Mouse (Mus musculus) midbrain, embryonic 14.5 days (tissue): Measurements from ENCODE around the gene Ythdf1. TPM values are rescaled to one million over a fixed set of nuclear protein-coding genes. Genes with fewer than 3 reads are reported as not detected.

Experiments used
- ATAC-seq: fragments of 200-750 bp; cut with Nextera tagmentation; 2 replicates; pipeline ENCODE4 v1.8.0; 2017; ENCODE audit warnings: moderate number of reproducible peaks, moderate library complexity; ENCODE audit not compliant: low FRiP score, low TSS enrichment
- DNase-seq: peaks from one replicate; pipeline ENCODE4 v3.0.0-alpha.2; 2015
- H3K27ac ChIP-seq: fragments of 300-500 bp; sonication (generic); replicated peaks from 2 replicates; pipeline ENCODE4 v1.5.1; 2014; ENCODE audit warnings: mild to moderate bottlenecking, low read depth, low read length, moderate library complexity
- H3K27me3 ChIP-seq: fragments of 300-500 bp; sonication (generic); 2 replicates; pipeline ENCODE4 v1.6.1; 2014; ENCODE audit warnings: low read length, control low read depth, mixed read lengths; ENCODE audit not compliant: control insufficient read depth, insufficient read depth
- H3K36me3 ChIP-seq: fragments of 300-500 bp; sonication (generic); 2 replicates; pipeline ENCODE4 v1.6.1; 2014; ENCODE audit warnings: low read length, control low read depth; ENCODE audit not compliant: control insufficient read depth, insufficient read depth
- H3K4me1 ChIP-seq: fragments of 300-500 bp; sonication (generic); 2 replicates; pipeline ENCODE4 v1.6.1; 2014; ENCODE audit warnings: mild to moderate bottlenecking, antibody characterized with exemption, low read length, control low read depth; ENCODE audit not compliant: control insufficient read depth, insufficient read depth
- H3K4me2 ChIP-seq: fragments of 300-500 bp; sonication (generic); 2 replicates; pipeline ENCODE4 v1.6.1; 2014; ENCODE audit warnings: mild to moderate bottlenecking, low read length, moderate library complexity
- H3K4me3 ChIP-seq: fragments of 300-500 bp; sonication (generic); replicated peaks from 2 replicates; pipeline ENCODE4 v1.5.1; 2014; ENCODE audit warnings: low read depth, low read length
- H3K9ac ChIP-seq: fragments of 300-500 bp; sonication (generic); replicated peaks from 2 replicates; pipeline ENCODE4 v1.6.1; 2014; ENCODE audit warnings: mild to moderate bottlenecking, low read length, moderate library complexity
- H3K9me3 ChIP-seq: fragments of 300-500 bp; sonication (generic); 2 replicates; pipeline ENCODE4 v1.6.1; 2016; ENCODE audit warnings: low read length, control low read depth, mixed read lengths; ENCODE audit not compliant: control insufficient read depth
- WGBS: fragments of 180-500 bp; shearing (Covaris S2); extraction: QIAGEN DNeasy Blood & Tissue Kit; methylation state at CpG from one replicate; pipeline ENCODE4 v1.1.7; 2014; 5-methylcytosine and 5-hydroxymethylcytosine counted together
- microRNA-seq: library from miRNA; unstranded; fragments of <30 nt; microRNA quantifications from one replicate; pipeline ENCODE4, GENCODE M21; 2016
- polyA plus RNA-seq: library from polyadenylated mRNA; unstranded; fragments of >200 nt; fragmentation: Nextera tagmentation; extraction: Ambion mirVana; gene quantifications from 2 replicates; pipeline ENCODE4 v1.2.1, GENCODE M21; 2014

Gene Ythdf1
- polyA plus RNA-seq, 1 experiment from 2014 or later: 59.1 TPM

GRCm38 (mm10) chr2:180870006-180870405 lies 50.7 kb downstream of the Ythdf1 start:
- Histone ChIP-seq H3K4me1 (no peaks in the 10 kb centered on the region), H3K27me3 (no peaks in the 10 kb centered on the region), H3K4me3 (no peak overlapping the region), H3K9me3 (no peaks in the 10 kb centered on the region), H3K4me2 (no peak overlapping the region), H3K27ac (peak overlapping the region; percentile 32; the same call in 1 of the 2 replicates), H3K36me3 (0 out of 2 replicates have a peak, but pooled peaks cover 6% of the 10 kb centered on the region), H3K9ac (no peak overlapping the region)
- DNase-seq (no peak), ATAC-seq (no peak)
- WGBS: 60% methylated on average over 3 of the region's 3 CpGs

DNA sequence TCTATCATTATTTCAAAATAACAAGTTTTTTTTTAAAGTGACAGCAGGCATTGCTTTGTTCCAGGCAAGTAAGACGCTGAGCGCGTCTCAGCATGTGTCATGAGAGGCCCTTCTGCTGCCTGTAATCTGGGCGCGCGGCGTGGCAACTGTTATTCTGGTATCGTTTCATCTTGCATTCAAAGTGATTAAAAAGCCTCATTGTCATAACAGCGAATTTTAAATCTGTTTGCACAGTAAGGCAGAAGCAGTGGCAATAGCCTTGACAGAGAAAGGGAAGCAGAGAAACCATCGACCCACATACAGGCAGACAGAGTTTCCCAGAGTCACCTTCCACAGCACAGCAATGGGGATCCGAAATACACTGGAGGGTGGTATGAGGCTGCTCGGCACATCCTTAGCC lies 59.2 kb downstream of the Ythdf1 start:
- Histone ChIP-seq H3K4me1 (peaks cover 22% of the 10 kb centered on the region), H3K27ac (peak overlapping the region; percentile 68), H3K27me3 (no peaks in the 10 kb centered on the region), H3K36me3 (no peaks in the 10 kb centered on the region), H3K9me3 (no peaks in the 10 kb centered on the region), H3K4me2 (no peak overlapping the region), H3K9ac (0 out of 2 replicates have a peak overlapping the region, but pooled peaks have one; percentile 2), H3K4me3 (no peak overlapping the region)
- DNase-seq (peak; percentile 71), ATAC-seq (no peak)
- WGBS: 40% methylated on average over 12 of the region's 12 CpGs

DNA sequence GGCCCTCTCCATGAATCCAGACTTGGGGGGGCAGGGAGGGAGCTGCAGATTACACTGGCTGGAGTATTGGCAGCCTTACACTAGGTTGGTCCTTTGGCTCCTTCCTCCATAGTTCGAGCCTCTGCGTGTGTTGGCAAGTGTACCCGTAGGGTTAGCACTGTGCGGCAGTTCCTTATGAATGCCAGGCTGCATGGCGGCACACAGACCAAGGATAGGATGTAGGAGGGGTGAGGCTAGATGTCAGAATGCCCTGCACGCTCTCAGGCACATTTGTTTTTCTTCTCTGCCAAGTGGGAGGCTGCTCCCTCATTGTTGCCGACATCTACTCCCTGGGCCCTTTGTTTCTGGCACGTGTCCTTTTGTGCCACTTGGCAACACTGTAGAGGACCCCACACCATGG lies 63.6 kb downstream of the Ythdf1 start:
- Histone ChIP-seq H3K27me3 (no peaks in the 10 kb centered on the region), H3K4me1 (peaks cover 39% of the 10 kb centered on the region), H3K9ac (no peak overlapping the region), H3K4me3 (no peak overlapping the region), H3K36me3 (no peaks in the 10 kb centered on the region), H3K27ac (no peak overlapping the region), H3K4me2 (no peak overlapping the region), H3K9me3 (no peaks in the 10 kb centered on the region)
- 49% methylated on average over 8 of the region's 8 CpGs for WGBS
- peak; percentile 64 for DNase-seq
- ATAC-seq: no peak

- DNase-seq (peak; percentile 79), ATAC-seq (peak; percentile 64)
- peak overlapping the region; percentile 51 for H3K4me2 ChIP-seq
- H3K4me3 ChIP-seq: peak overlapping the region; percentile 2; the same call in 1 of the 2 replicates
- peaks cover 21% of the 10 kb centered on the region for H3K4me1 ChIP-seq
- no peaks in the 10 kb centered on the region for H3K36me3 ChIP-seq
- H3K9me3 ChIP-seq: no peaks in the 10 kb centered on the region
- H3K27ac ChIP-seq: peak overlapping the region; percentile 86
- WGBS: 0% methylated on average over 13 of the region's 13 CpGs
- no peaks in the 10 kb centered on the region for H3K27me3 ChIP-seq
- peak overlapping the region; percentile 14 for H3K9ac ChIP-seq
Measured at GRCm38 (mm10) chr2:180855005-180855544, 65.7 kb downstream of the Ythdf1 start.

Small RNA genes lying within 50 kb of the gene (microRNA-seq; reads per million reads assigned to microRNA genes)
- gene Mir124a-3: 4.4 reads per million, percentile 25 among the genes with 10 or more reads in this experiment

Other genes with a start within 250 kb of the Ythdf1 start
- 31.2 and 38.1 TPM in 2 replicates for gene Dido1, start 210.9 kb downstream of the Ythdf1 start, polyA plus RNA-seq
- 51.8 and 64.9 TPM in 2 replicates for gene Gid8, start 210.8 kb downstream of the Ythdf1 start, polyA plus RNA-seq
- 0.12 TPM in 1 of 2 replicates, not detected in the other for gene Slc17a9, start 195.7 kb downstream of the Ythdf1 start, polyA plus RNA-seq
- 20.1 and 21.3 TPM in 2 replicates for gene Bhlhe23, start 144.0 kb downstream of the Ythdf1 start, polyA plus RNA-seq
- 0.18 and 0.38 TPM in 2 replicates for gene Birc7, start 8.1 kb upstream of the Ythdf1 start, polyA plus RNA-seq
- 89.6 and 94.9 TPM in 2 replicates for gene Nkain4, start 33.8 kb upstream of the Ythdf1 start, polyA plus RNA-seq
- 86.6 and 92.4 TPM in 2 replicates for gene Arfgap1, start 46.3 kb upstream of the Ythdf1 start, polyA plus RNA-seq
- 0.16 and 0.24 TPM in 2 replicates for gene Col20a1, start 65.6 kb upstream of the Ythdf1 start, polyA plus RNA-seq
- gene Chrna4, start 122.6 kb upstream of the Ythdf1 start, polyA plus RNA-seq: 50.8 and 52.6 TPM in 2 replicates
- 52.0 and 52.4 TPM in 2 replicates for gene Kcnq2, start 214.4 kb upstream of the Ythdf1 start, polyA plus RNA-seq
- 12.7 and 14.1 TPM in 2 replicates for gene Eef1a2, start 236.1 kb upstream of the Ythdf1 start, polyA plus RNA-seq